ENCODE assay signal across 29 mouse cellular contexts in the genomic region with DNA sequence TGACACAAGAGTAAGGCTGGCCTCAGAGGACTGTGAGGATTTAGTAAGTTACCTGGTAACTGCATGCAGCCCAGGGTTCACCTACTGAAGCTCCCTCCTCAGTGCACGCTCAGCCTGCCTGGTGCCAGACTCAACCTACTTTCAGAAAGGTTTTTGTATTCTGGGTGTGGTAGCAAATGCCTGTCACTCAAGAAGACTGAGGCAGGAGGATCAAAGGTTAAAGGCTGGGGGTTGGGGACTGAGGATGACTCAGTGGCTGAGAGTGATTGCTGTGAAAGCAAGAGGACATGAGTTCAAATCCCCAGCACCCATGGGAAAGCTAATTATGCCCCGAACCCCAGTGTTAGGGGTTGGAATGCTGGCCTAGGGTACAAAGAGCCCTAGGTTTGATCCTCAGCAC. TPM values are rescaled to one million over a fixed set of nuclear protein-coding genes. Genes with fewer than 3 reads are reported as not detected.
"Had no signal": no experiment of that assay in that cellular context is flagged by ENCODE, and none has a peak within 500 bp of the region (broad histone marks: within the 10 kb centered on the region; RNA-seq: fewer than 3 reads in every experiment).

No protein-coding gene starts in this region.

- ATAC-seq: forebrain, embryonic 13.5 days; forebrain, embryonic 14.5 days; forebrain, embryonic 15.5 days; forebrain, embryonic 16.5 days; forebrain, postnatal 0 days had no signal

- H3K9me3 ChIP-seq: embryonic facial prominence, embryonic 10.5 days; embryonic facial prominence, embryonic 12.5 days; embryonic facial prominence, embryonic 13.5 days; embryonic facial prominence, embryonic 15.5 days; forebrain, embryonic 10.5 days; forebrain, embryonic 12.5 days; forebrain, embryonic 13.5 days; forebrain, embryonic 15.5 days had no signal

- H3K4me2 ChIP-seq: embryonic facial prominence, embryonic 12.5 days; embryonic facial prominence, embryonic 13.5 days; embryonic facial prominence, embryonic 15.5 days; forebrain, embryonic 12.5 days; forebrain, embryonic 13.5 days; forebrain, embryonic 15.5 days had no signal

- H3K4me3 ChIP-seq: embryonic facial prominence, embryonic 10.5 days; embryonic facial prominence, embryonic 12.5 days; embryonic facial prominence, embryonic 13.5 days; embryonic facial prominence, embryonic 15.5 days; erythroblast, embryonic 14.5 days; forebrain, embryonic 10.5 days; forebrain, embryonic 12.5 days; forebrain, embryonic 13.5 days; forebrain, embryonic 15.5 days; gastrocnemius, adult 2 months; heart, adult 2 months had no signal

- H3K4me1 ChIP-seq: forebrain, embryonic 12.5 days; forebrain, embryonic 13.5 days had no signal

- H3K27ac ChIP-seq: embryonic facial prominence, embryonic 10.5 days; embryonic facial prominence, embryonic 12.5 days; embryonic facial prominence, embryonic 13.5 days; embryonic facial prominence, embryonic 15.5 days; forebrain, embryonic 10.5 days; forebrain, embryonic 12.5 days; forebrain, embryonic 13.5 days; forebrain, embryonic 15.5 days; gastrocnemius, adult 2 months; heart, adult 2 months had no signal

- H3K36me3 ChIP-seq: embryonic facial prominence, embryonic 10.5 days; embryonic facial prominence, embryonic 12.5 days; embryonic facial prominence, embryonic 13.5 days; embryonic facial prominence, embryonic 15.5 days; forebrain, embryonic 10.5 days; forebrain, embryonic 12.5 days; forebrain, embryonic 15.5 days had no signal

- DNase-seq: cerebellum, adult 9-10 months; cerebellum, adult 9-11 months; cerebellum, postnatal 10 days; cerebellum, postnatal 14 days; cerebellum, postnatal 25 days; cerebellum, postnatal 36 days; embryo, embryonic 11 days; forebrain, postnatal 0 days; gastrocnemius, adult 2 months; gastrocnemius, postnatal 10 days; gastrocnemius, postnatal 14 days; gastrocnemius, postnatal 25 days; gastrocnemius, postnatal 36 days; heart, adult 11 months; heart, adult 18-20 months; heart, adult 2 months had no signal

- H3K9ac ChIP-seq: embryonic facial prominence, embryonic 12.5 days; embryonic facial prominence, embryonic 13.5 days; embryonic facial prominence, embryonic 15.5 days; forebrain, embryonic 12.5 days; forebrain, embryonic 13.5 days; forebrain, embryonic 15.5 days; forebrain, postnatal 0 days had no signal

RNA-seq across cellular contexts. Expression of gene Dlx4, which starts 9.4 kb away (rescaled TPM):
- polyA plus RNA-seq: erythroblast, embryonic 14.5 days; forebrain, embryonic 13.5 days; forebrain, embryonic 14.5 days; forebrain, embryonic 15.5 days; forebrain, embryonic 16.5 days; frontal cortex, adult 2 months had no signal

RNA-seq across cellular contexts. Expression of gene Dlx3, which starts 35.6 kb away (rescaled TPM):
- polyA plus RNA-seq: cortical plate, adult 2 months; erythroblast, embryonic 14.5 days; forebrain, embryonic 13.5 days; forebrain, embryonic 14.5 days; forebrain, embryonic 15.5 days; forebrain, postnatal 0 days; frontal cortex, adult 2 months; heart, adult 2 months had no signal
